Mouse (Mus musculus): ENCODE data around the gene Mgme1. TPM values are rescaled to one million over a fixed set of nuclear protein-coding genes. Genes with fewer than 3 reads are reported as not detected.

The Mgme1 gene
- 4.3 and 4.4 TPM in 2 replicates for total RNA-seq (2014; rRNA removed)
- polyA plus RNA-seq (2015; fragmentation: Nextera tagmentation; extraction: Ambion mirVana), result 5.6 and 6.2 TPM in 2 replicates

- DNase-seq (ENCODE audit: low spot score), result peak; percentile 96
- no peaks in the 10 kb centered on the region for H3K36me3 ChIP-seq (ENCODE audit: insufficient read depth, low read length)
- peak within 1 kb of the TSS; percentile 91 for H3K27ac ChIP-seq (ENCODE audit: low read depth, low read length)
- peak within 1 kb of the TSS; percentile 68 for H3K4me2 ChIP-seq (ENCODE audit: low read depth, low read length, poor library complexity, severe bottlenecking)
- no peaks in the 10 kb centered on the region for H3K27me3 ChIP-seq (ENCODE audit: insufficient read depth, low read length)
- peak; percentile 9; the same call in 1 of the 2 replicates for TF ChIP-seq CTCF (IDR thresholded peaks at IDR 0.05)
- peaks cover 9% of the 10 kb centered on the region; the same call in 1 of the 2 replicates for H3K4me1 ChIP-seq (ENCODE audit: insufficient read depth, low read length)
- H3K9ac ChIP-seq (replicated peaks; ENCODE audit: low read length, poor library complexity, severe bottlenecking), result peak within 1 kb of the TSS; percentile 94
- ATAC-seq (ENCODE audit: low FRiP score), result peak; percentile 97
- H3K4me3 ChIP-seq (ENCODE audit: low read depth, low read length), result peak within 1 kb of the TSS; percentile 95
- H3K9me3 ChIP-seq (ENCODE audit: low read length), result no peaks in the 10 kb centered on the region
- under 1% methylated on average over 82 of the region's 93 CpGs for WGBS
These were observed at the start of gene Mgme1, which contains the start of gene Snx5 for GRCm38 (mm10) chr2:144270507-144271420. Gene Mgme1 (plus strand): TSS chr2:144270663. Gene Snx5 (minus strand): TSS chr2:144270906.

GRCm38 (mm10) chr2:144224351-144224750 is 46.1 kb upstream of the Mgme1 start:
- no peaks in the 10 kb centered on the region for H3K36me3 ChIP-seq (ENCODE audit: insufficient read depth, low read length)
- H3K9ac ChIP-seq (replicated peaks; ENCODE audit: low read length, poor library complexity, severe bottlenecking), result no peak overlapping the region
- 69% methylated on average over 12 of the region's 12 CpGs for WGBS
- H3K4me2 ChIP-seq (ENCODE audit: low read depth, low read length, poor library complexity, severe bottlenecking), result no peak overlapping the region
- H3K27ac ChIP-seq (ENCODE audit: low read depth, low read length), result no peak overlapping the region
- no peaks in the 10 kb centered on the region for H3K4me1 ChIP-seq (ENCODE audit: insufficient read depth, low read length)
- no peaks in the 10 kb centered on the region for H3K9me3 ChIP-seq (ENCODE audit: low read length)
- no peak for DNase-seq (ENCODE audit: low spot score)
- TF ChIP-seq CTCF (IDR thresholded peaks at IDR 0.05), result no peak
- no peak for ATAC-seq (ENCODE audit: low FRiP score)
- no peaks in the 10 kb centered on the region for H3K27me3 ChIP-seq (ENCODE audit: insufficient read depth, low read length)
- no peak overlapping the region for H3K4me3 ChIP-seq (ENCODE audit: low read depth, low read length)

GRCm38 (mm10) chr2:144226906-144227586 is 43.4 kb upstream of the Mgme1 start:
- no peak for TF ChIP-seq CTCF (IDR thresholded peaks at IDR 0.05)
- Histone ChIP-seq H3K9me3 (ENCODE audit: low read length) (no peaks in the 10 kb centered on the region), H3K27ac (ENCODE audit: low read depth, low read length) (no peak overlapping the region), H3K9ac (replicated peaks; ENCODE audit: low read length, poor library complexity, severe bottlenecking) (no peak overlapping the region), H3K4me1 (ENCODE audit: insufficient read depth, low read length) (no peaks in the 10 kb centered on the region), H3K36me3 (ENCODE audit: insufficient read depth, low read length) (no peaks in the 10 kb centered on the region), H3K27me3 (ENCODE audit: insufficient read depth, low read length) (no peaks in the 10 kb centered on the region), H3K4me2 (ENCODE audit: low read depth, low read length, poor library complexity, severe bottlenecking) (no peak overlapping the region), H3K4me3 (ENCODE audit: low read depth, low read length) (no peak overlapping the region)
- DNase-seq (ENCODE audit: low spot score) (no peak), ATAC-seq (ENCODE audit: low FRiP score) (no peak)
- WGBS, result 85% methylated on average over 12 of the region's 12 CpGs

GRCm38 (mm10) chr2:144228521-144229346 is 41.7 kb upstream of the Mgme1 start:
- Histone ChIP-seq H3K27me3 (ENCODE audit: insufficient read depth, low read length) (no peaks in the 10 kb centered on the region), H3K9ac (replicated peaks; ENCODE audit: low read length, poor library complexity, severe bottlenecking) (no peak overlapping the region), H3K4me1 (ENCODE audit: insufficient read depth, low read length) (no peaks in the 10 kb centered on the region), H3K4me2 (ENCODE audit: low read depth, low read length, poor library complexity, severe bottlenecking) (no peak overlapping the region), H3K9me3 (ENCODE audit: low read length) (no peaks in the 10 kb centered on the region), H3K27ac (ENCODE audit: low read depth, low read length) (no peak overlapping the region), H3K4me3 (ENCODE audit: low read depth, low read length) (no peak overlapping the region), H3K36me3 (ENCODE audit: insufficient read depth, low read length) (no peaks in the 10 kb centered on the region)
- DNase-seq (ENCODE audit: low spot score), result no peak
- ATAC-seq (ENCODE audit: low FRiP score), result no peak
- WGBS, result 77% methylated on average over 12 of the region's 12 CpGs
- TF ChIP-seq CTCF (IDR thresholded peaks at IDR 0.05), result no peak

- H3K9me3 ChIP-seq (ENCODE audit: low read length), result no peaks in the 10 kb centered on the region
- H3K27ac ChIP-seq (ENCODE audit: low read depth, low read length), result no peak overlapping the region
- H3K4me2 ChIP-seq (ENCODE audit: low read depth, low read length, poor library complexity, severe bottlenecking), result no peak overlapping the region
- no peak for TF ChIP-seq CTCF (IDR thresholded peaks at IDR 0.05)
- no peaks in the 10 kb centered on the region for H3K4me1 ChIP-seq (ENCODE audit: insufficient read depth, low read length)
- H3K27me3 ChIP-seq (ENCODE audit: insufficient read depth, low read length), result no peaks in the 10 kb centered on the region
- no peak for DNase-seq (ENCODE audit: low spot score)
- no peak overlapping the region for H3K4me3 ChIP-seq (ENCODE audit: low read depth, low read length)
- H3K36me3 ChIP-seq (ENCODE audit: insufficient read depth, low read length), result no peaks in the 10 kb centered on the region
- no peak for ATAC-seq (ENCODE audit: low FRiP score)
- 89% methylated on average over 14 of the region's 14 CpGs for WGBS
- no peak overlapping the region for H3K9ac ChIP-seq (replicated peaks; ENCODE audit: low read length, poor library complexity, severe bottlenecking)
These were observed 40.8 kb upstream of the Mgme1 start for GRCm38 (mm10) chr2:144229647-144230046.
